Mouse (Mus musculus): ENCODE data around the gene Dclk1. TPM values are rescaled to one million over a fixed set of nuclear protein-coding genes. Genes with fewer than 3 reads are reported as not detected.

The Dclk1 gene
- total RNA-seq, 2 experiments from 2014 or later = 569 to 585 TPM

GRCm38 (mm10) chr3:55553031-55553430 is 310.9 kb downstream of the Dclk1 start:
- no peak for DNase-seq (ENCODE audit: low spot score in 2 of 2)
- Histone ChIP-seq H3K4me3 (no peak overlapping the region), H3K27ac (no peak overlapping the region)
- no peak for TF ChIP-seq CTCF (conservative IDR thresholded peaks at IDR 0.05)

- no peak overlapping the region for H3K27ac ChIP-seq
- TF ChIP-seq CTCF (conservative IDR thresholded peaks at IDR 0.05) = no peak
- no peak for DNase-seq (ENCODE audit: low spot score in 2 of 2)
- H3K4me3 ChIP-seq = no peak overlapping the region
These were observed 313.7 kb downstream of the Dclk1 start for GRCm38 (mm10) chr3:55555848-55556247.

- no peak for DNase-seq (ENCODE audit: low spot score in 2 of 2)
- no peak overlapping the region for H3K27ac ChIP-seq
- no peak for TF ChIP-seq CTCF (conservative IDR thresholded peaks at IDR 0.05)
- no peak overlapping the region for H3K4me3 ChIP-seq
These were observed 316.4 kb downstream of the Dclk1 start for GRCm38 (mm10) chr3:55558570-55558969.

DNA sequence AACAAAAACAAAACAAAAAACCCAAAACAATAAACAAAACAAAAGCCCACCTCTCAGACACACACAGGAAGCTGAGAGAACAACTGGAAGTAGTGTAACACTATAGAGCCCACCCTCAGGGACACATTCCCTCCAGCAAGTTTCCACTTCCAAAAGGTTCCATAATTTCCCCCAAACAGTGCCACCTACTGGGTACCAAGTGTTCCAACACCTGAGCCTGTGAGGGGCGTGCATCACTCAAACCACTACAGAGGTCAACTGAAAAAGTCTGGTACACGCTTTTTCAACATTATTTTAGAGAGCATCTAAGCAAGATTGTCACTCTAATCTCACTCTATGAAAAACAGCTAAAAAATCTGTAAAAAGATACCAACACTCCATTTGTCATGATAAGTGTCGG is 325.3 kb downstream of the Dclk1 start:
- no peak overlapping the region for H3K27ac ChIP-seq
- no peak overlapping the region for H3K4me3 ChIP-seq
- peak; percentile 64 for TF ChIP-seq CTCF (conservative IDR thresholded peaks at IDR 0.05)
- no peak for DNase-seq (ENCODE audit: low spot score in 2 of 2)

DNA sequence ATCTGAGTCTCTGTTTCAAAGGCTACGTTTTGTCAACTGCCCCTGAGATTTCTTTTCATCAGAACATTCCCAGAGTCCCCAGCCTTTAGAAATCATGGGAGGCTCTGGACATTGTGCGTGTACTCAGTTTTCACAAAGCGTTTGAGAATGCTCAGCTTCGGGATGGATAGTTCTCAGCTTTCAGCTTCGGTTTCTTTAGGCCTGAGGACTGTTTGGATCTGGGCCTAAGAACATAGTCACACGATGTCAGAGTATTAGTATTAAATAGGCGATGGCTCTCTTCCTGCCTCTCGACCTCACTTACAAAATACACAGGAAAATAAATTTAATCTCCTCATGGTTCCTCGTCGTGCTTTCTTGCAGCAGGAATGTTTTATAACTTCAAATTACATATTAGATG is 327.4 kb downstream of the Dclk1 start:
- Histone ChIP-seq H3K4me3 (no peak overlapping the region), H3K27ac (no peak overlapping the region)
- DNase-seq (ENCODE audit: low spot score in 2 of 2) = no peak
- no peak for TF ChIP-seq CTCF (conservative IDR thresholded peaks at IDR 0.05)

DNA sequence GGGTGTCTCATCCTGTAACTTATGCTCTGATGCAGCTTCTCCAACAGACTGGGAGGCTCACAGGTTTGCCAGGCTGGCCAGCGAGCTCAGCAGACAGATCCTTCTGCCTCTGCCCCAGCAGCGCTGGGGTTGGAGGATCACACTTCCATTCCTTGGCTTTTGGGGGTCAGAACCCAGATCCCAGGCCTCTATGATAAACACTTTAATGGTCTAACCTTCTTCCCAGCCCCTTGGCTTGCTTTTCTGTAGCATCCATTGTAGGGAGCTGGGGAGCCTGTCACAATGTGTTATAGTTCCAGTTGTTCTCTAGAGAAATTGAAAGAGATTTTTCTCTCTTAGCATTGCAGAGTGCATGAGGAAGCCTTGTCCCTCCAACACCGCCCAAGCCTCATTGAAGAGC is 328.9 kb downstream of the Dclk1 start:
- peak overlapping the region; percentile 46; the same call in 1 of the 2 replicates for H3K27ac ChIP-seq
- no peak for TF ChIP-seq CTCF (conservative IDR thresholded peaks at IDR 0.05)

DNA sequence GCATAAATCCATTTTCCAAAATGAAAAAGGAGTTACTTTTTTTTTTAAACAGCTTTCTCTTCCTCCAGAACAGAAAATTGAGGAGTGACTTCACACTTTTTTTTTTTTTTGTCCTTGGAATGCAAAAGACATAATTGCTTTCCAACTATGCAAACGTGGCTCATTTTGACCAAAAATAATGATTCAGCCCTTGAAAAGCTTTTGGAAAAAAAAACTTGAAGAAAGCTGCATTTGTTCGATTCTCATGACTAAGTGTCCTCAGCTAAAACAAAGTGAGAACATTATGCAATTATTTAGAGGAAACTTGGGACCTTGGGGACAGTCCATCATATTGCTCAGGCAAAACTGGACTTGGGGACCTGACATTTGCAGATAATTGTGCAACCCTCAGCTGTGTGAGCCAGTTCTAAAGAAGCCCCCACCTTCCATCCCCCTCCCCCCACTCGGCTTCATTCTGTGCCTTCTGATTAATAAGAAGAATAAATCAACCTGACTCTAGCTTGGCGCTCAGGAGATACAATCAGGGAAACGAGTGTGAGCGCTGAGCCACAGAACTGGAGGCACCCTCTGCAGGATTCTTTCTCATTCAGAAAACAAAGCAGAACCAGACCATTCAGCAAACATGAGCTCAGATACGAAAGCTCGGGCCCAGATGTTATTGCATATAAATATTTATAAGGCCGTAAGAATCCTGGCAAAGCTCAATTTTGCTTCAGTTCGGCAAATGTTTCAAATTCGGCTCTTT is 329.6 kb downstream of the Dclk1 start:
- no peak overlapping the region for H3K4me3 ChIP-seq
- DNase-seq (ENCODE audit: low spot score in 2 of 2) = peak in 1 of 2 experiments; percentile 34
- peak overlapping the region; percentile 36 for H3K27ac ChIP-seq
- TF ChIP-seq CTCF (conservative IDR thresholded peaks at IDR 0.05) = no peak

More for the DNA sequence above, 328.9 kb downstream of the Dclk1 start:
- DNase-seq (ENCODE audit: low spot score in 2 of 2) = no peak
- H3K4me3 ChIP-seq = no peak overlapping the region

DNA sequence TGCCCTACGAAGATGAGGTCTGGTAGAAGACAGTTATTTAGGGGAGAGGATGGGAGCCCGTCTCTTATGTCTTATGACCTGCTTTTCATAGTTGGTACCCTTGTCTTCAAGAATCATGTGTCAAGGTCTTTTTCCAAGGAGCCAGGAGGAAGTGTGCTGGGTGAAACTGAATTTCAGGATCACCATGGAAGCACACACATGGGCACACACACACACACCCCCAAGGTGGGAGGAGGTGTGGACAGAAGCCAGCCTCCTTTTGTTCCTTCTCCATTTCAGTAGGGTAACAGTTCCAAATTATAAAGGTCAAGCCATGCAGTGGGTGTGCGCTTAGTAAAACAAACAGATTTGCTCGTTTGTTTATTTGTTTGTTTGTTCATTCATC is 330.1 kb downstream of the Dclk1 start:
- H3K27ac ChIP-seq = peak overlapping the region; percentile 46
- no peak overlapping the region for H3K4me3 ChIP-seq
- DNase-seq (ENCODE audit: low spot score in 2 of 2) = peak in 1 of 2 experiments; percentile 7
- no peak for TF ChIP-seq CTCF (conservative IDR thresholded peaks at IDR 0.05)

GRCm38 (mm10) chr3:55574003-55574402 is 331.8 kb downstream of the Dclk1 start:
- DNase-seq (ENCODE audit: low spot score in 2 of 2) = peak; percentile 46 to 73
- no peak overlapping the region for H3K27ac ChIP-seq
- no peak overlapping the region for H3K4me3 ChIP-seq
- TF ChIP-seq CTCF (conservative IDR thresholded peaks at IDR 0.05) = peak; percentile 79

DNA sequence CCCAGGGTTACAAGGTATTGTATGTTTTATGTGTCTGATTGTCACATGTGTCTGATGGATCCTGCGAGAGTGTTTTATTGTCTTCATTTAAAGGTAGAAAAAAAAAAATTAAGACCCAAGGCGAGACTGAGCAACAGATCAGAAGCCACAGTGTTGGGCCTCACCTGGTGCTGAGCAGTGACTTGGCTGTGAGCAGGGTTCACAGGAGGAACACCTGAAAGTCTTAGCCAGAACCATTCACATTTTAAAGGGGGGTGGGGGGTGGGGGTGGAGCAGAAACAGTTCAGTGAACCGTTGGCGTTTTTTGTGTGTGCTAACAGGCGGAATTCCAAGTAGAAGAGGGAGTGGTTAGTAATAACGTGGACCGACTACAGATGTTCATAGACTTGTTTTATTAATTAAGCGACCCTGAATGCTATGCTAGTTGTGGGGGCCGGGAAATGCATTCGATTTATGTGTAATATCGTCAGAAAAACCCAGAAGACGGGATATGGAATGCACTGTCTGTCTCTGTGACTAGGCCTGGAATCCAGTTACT is 345.3 kb downstream of the Dclk1 start:
- no peak overlapping the region for H3K27ac ChIP-seq
- no peak for DNase-seq (ENCODE audit: low spot score in 2 of 2)
- no peak overlapping the region for H3K4me3 ChIP-seq
- no peak for TF ChIP-seq CTCF (conservative IDR thresholded peaks at IDR 0.05)

DNA sequence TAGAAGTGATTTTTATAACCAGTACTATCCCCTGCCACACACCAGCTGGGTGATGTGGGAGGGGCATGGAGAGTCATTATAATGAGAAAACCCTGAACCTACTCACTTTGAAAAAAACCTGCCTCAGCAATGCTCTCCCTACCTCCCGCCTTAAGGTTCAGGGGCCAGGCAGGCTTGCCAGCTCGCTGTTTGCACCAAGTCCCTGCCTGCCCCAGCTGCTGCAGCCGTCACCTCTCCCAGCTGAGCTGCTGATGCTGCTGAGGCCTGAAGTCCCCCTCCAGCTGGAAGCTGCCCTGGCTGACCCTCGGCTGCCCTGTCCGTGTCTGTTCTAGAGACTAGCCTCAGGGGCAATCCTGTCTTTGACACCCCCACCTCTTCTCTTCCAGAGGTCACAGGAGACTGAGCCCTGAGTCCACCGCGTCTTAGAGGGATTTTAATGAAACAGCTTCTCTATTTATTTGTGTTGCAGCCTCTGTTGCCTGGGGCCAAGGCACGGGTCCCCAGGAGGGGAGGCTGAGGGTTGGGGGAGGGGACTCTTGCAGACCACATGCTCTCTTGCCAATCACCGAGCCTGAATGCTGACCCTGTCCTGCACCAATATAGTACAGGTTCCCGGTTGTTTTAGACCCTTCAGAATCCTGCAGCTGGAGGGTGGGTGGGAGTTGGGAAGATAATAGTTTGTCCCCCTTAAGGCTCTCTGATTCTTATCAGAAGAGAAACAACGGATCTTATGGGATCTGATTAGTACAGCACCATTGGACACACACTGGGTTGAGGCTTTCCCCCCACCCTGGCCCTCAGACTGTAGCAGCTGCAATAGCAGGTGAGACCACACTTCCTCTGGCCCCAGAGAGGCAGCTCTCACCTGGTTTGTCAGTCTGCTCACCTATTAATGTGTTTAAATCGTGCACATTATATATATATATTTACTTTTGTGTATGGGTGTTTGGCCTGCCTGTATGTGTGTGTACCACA is 346.1 kb downstream of the Dclk1 start:
- H3K27ac ChIP-seq = no peak overlapping the region
- DNase-seq (ENCODE audit: low spot score in 2 of 2) = no peak
- no peak overlapping the region for H3K4me3 ChIP-seq
- TF ChIP-seq CTCF (conservative IDR thresholded peaks at IDR 0.05) = no peak

Other genes starting within 250 kb of the Dclk1 start
- gene Ccna1, start 186.9 kb upstream of the Dclk1 start, total RNA-seq (2021) = 1 to 10 TPM; 2.4 to 2.5 TPM
- gene Spg20, start 130.3 kb upstream of the Dclk1 start, total RNA-seq (2021) = 10 to 100 TPM; 39.7 to 51.1 TPM
- gene Ccdc169, start 105.0 kb upstream of the Dclk1 start, total RNA-seq (2021) = under 1 TPM; 0.27 to 0.36 TPM
- gene Sohlh2, start 60.3 kb upstream of the Dclk1 start, total RNA-seq (2021) = not detected
- gene Gm21954, start 229.8 kb downstream of the Dclk1 start, total RNA-seq (2021) = not detected